Mouse (Mus musculus) cerebellum, postnatal 4 days (tissue): ENCODE measurements at regions not wholly inside any gene's neighbourhood (a gene's known extent, or its start where the extent isn't known, plus 50 kb on each side); places are given as distances from the start of the nearest gene placed in this dataset.
"Not testable (repeated sequence)": the region's sequence is repeated elsewhere in the genome, so short reads cannot be mapped to it uniquely, and the experiment has no call there.

Experiments used
- DNase-seq, 2 experiments: peaks; one replicate each; pipeline ENCODE4 v3.0.0; 2022; ENCODE audit warnings: low spot score in 2 of 2, mixed read lengths in 1 of 2

DNA sequence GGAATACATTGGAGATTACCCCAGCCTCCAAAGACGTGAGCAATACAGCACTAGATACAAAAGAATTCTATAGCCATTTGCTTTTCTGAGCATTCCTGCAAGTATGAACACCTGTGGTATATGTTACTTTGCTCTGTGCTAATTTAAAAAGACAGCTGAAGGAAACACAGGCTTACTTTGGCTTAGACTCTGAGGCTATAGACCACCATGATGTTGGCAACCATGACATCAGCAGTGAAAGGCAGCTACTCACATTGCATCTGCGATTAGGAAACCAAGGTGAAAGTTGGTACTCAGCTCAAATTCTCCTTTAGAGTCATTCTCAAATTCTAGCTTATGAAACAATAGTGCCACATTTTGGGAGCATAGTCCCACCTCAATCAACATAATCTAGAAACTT lies 451.4 kb upstream of the Tbl1xr1 start:
- no peak for DNase-seq

DNA sequence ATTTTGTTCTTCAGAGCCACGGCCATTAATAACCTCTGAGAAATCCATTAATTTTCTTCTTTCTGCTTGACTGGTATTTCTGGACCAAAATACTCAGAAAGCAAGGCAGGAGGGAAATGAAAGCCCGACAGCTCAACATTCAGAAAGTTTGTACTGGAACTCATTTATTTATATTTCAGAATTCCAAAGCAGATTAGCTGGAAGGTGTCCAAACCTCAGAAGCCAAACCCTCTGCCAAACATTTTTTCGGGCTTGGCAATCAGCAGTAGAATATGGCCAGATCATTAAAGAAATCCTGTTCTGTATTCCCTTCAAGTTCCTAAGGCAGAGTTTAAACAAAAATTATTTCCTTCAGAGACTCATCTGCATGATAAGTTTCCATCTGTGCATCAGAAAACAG lies 450.4 kb upstream of the Tbl1xr1 start:
- DNase-seq, result no peak

DNA sequence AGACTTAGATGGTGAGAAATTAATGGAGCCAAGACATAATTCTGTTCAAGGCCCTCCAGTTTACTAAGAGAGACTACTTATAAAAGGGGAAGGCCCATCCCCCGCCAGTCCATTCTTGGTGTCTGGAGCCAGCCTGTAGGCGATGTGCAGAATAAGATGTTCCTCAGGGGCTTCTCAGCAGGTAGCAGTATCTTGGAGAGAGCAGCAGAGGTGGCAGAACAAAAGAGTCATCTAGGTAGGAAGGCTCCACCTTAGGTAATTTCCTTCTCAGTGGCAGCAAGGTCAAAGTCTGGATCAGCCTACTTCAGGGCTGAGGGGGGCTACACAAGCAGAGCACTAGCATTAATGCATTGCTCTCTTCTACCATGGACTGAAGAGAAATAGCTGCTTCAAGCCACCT lies 449.4 kb upstream of the Tbl1xr1 start:
- not testable (repeated sequence) for DNase-seq

DNA sequence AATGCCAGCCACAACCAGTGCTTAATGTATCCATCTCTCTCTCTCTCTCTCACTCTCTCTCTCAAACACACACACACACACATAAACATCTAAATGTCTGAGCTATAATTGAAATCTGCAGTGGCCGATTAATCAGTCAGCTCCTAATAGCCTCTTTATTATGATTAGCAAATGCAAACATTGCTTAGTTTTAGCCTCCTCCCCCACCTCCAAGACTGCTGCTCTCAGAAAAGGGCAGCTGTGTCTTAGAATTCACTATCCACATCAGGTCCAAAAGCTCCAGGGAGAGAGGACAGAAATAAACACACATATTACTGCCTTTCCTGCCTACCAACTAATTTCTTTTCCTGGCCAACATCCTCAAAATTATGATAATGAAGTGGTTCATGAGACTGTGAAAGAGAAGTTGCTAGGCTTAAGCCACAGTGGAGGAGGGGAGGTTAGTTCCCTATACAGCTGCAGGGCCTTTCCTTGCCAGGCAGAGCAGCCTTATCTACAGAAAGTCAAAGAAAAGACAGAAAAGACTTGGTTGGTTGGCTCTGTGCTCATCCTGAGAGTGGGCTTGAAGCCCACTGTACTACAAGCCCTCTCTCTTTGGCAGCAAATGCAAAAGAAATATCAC lies 442.7 kb upstream of the Tbl1xr1 start:
- DNase-seq, result peak in 1 of 2 experiments; percentile 12

DNA sequence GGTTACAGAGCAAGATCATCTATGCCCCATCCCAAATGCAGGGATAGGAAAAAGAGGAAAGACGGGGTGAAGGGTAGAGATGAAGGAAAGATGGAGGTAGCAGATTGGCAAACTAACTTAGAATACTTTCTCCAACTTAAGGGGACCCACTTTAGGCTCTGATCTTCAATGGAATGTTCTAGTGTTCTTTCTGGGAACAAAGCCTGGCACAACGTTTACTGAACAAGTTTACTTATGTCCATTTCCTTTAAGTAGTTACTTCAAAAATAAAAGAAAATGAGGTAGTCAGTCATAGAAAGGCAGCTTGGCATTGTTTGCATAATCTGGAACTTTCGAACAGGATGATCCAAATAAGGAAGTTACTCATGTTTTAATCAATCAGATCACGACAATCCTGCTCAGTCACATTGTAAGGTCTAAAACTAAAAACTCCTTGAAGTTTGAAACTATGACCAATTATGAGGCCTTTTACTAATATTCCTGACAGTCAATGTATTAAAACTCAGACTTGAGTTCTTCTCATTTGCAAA lies 441.7 kb upstream of the Tbl1xr1 start:
- DNase-seq, result no peak

DNA sequence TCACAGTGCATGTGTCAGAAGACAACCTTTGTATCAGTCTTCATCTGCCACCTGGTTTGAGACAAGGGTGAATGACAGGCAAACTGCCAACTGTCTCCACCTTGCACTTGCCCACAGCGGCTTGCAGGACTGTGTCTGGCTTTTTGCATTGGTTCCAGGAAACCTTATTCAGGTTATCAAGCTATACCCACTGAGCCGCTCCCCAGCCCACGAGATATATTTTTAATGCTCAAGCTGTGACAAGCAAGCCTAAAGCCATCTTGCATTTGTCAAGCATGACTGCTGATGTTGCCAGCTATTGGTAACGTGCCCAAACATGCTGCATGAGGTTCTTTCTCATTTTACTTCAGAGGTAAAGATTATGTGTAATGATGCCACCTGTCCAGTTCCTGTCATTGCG lies 437.6 kb upstream of the Tbl1xr1 start:
- peak in 1 of 2 experiments; percentile 39 for DNase-seq

DNA sequence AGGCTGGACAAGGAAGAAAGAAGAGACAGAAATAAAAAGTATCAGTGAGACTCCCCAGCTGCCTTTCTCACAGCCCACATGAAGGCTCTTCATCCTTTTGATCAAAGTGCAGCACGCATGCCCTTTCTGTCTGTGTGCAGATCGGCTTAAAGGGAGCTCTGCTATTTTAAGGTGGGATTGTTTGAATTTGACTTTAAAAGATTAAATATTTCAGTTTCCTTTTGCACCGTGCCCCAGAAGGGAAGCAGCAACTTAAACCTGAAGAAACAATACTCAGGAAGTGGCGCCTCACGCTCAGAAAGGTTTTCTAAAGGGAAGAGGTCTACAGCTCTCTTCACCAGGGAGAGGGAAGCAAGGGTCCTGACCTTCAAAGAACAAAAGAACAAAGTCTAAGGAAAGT lies 436.9 kb upstream of the Tbl1xr1 start:
- no peak for DNase-seq

DNA sequence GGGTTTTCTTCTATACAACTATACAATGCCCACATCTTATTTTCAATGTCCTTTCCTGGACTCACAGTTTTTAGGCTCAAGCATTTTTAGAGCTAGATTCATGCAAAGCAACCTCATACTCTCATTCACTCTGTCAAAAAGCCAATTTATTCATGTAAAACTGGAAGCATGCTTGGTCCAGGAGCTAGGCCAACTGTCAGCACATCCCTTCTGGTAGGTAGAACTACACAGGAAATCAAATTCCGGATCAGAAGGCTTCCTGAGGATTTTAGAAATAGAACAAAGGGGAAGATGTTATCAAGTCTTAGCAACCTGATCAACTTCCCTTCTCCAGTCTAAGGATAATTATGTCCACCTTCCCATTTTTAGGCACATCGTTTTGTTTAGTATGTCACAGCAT lies 432.4 kb upstream of the Tbl1xr1 start:
- no peak for DNase-seq

DNA sequence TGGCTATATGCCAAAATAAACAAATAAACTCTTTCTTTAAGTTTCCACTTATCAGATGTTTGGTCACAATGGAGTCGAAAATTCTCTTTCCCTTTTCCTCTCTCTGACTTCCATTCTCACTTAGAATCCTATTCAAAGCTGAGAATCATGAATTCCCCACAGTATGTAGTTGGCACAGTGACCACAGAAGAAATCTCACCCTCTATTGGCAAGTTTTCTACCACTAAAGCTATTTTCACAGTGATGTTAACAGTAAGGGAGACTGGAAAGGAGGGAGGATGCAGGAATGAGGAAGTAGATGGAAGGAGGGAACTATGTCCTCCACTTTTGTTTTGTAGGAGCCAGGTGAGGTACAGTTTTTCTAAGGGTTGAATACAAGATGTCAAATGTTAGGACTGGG lies 431.2 kb upstream of the Tbl1xr1 start:
- no peak for DNase-seq

DNA sequence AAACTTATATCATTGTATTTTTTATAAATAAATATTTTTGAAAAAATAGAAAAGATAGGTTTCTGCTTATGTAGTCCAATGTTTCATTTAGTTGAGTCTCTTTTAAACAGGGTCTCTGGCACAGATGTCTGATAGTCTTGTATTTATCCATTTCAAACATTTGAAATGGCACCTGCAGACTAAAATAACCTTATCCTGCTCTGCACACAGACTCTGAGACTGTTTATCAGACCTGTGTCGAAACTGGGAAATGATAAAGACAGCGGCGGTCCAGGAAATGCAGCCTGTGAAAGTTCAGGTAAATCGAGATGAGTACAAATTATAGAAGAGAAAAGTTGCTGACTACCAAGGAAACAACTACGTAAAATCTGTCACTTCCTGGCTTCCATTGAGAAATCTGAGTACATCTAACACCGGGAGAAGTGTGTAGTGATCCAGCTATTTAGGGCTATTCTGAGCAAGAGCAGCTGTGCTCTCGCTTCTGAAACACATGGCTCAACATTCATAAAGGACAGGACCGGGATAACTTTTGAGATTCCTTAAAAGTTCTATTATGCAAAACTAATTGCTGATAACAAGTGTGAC lies 426.5 kb upstream of the Tbl1xr1 start:
- DNase-seq, result no peak

DNA sequence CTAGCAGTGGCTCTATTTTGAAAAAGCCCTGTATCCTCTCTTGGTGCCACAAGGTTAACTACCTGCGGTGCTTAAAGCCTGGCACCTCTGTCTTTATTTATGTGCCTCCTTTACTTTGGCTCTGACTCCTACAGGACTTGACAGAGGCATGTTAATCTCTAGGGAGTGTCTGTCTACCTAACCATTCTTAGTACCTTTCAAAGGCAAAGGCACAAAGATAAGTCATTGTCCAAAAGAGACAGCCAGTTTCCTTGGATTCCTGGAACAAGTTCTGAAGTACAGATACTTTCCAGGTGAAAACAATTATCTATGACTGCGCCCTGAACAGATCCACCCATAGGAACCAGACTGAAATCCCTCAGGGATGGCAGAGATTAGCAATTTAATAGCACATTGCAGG lies 421.2 kb upstream of the Tbl1xr1 start:
- DNase-seq, result no peak

DNA sequence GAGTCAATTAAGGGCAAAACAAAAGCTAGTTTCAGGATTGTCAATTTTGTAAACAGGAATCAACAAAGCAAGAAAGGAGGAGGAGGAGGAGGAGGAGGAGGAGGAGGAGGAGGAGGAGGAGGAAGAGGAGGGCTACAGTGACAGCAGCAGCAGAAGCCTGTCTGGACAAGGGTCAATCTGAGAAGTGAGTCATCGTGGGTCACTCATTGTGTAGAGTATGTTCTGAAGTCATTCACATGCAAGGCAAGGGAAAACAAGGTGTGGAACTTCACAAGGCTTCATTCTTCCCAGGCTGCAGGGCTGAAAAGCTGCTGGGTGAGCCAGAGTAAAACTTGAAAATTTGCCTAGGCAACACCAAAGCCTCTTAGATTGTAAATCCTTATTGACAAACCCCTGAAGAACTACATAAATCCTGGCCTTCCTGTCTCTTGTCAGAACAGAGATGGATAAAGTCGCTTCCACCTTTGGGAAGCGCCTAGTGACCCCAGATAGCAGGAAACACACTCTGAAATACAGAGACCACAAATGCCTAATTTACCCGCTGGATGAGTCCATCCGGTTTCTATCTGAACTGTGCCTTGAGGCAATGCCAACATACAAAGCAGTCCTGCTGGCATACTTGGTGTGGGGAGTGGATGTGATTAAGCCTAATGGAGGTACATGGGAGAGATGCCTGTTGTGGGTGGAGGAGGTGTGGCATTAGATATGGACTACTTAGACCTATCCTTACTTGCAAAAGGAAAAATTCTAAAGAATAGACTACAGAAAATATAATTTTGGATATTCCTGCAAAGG lies 408.9 kb upstream of the Tbl1xr1 start:
- no peak for DNase-seq

DNA sequence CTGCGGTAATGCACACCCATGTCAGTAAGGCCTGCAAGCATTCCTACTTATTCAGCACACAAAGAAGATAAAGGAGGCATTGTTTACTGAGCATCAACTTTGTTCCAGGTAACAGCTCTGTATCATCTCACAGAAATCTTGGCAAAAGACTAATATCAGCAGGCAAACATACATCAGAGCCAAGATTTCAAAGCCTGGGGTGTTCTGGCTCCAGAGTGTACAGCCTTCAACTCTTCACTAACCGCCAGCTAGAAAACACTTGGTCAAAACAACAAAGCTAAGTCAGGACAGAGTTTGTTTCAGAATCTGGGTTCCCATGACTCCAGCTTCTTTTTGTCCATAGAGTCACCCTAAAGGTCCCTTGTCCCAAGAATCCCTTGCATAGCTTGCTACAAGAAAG lies 404.6 kb upstream of the Tbl1xr1 start:
- DNase-seq, result peak in 1 of 2 experiments; percentile 5

DNA sequence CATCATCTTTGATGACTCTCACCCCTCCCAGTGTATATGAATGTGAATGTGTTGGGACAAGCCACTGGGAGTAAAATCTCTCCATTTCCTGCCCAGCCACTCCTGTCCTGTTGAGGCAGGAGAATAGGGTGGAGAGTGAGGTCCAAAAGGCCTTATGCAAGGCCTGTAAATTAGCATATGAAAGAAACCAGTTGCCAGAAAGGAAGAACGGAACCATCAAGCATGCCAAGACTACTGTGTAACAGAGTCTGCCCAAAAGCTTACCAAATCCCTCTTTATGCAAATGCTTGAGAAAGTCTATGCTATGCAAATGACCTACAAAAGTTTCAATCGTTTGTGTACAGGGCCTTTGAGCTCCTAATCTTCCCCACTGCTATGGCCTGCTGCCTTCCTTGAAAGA lies 404.0 kb upstream of the Tbl1xr1 start:
- DNase-seq, result no peak

DNA sequence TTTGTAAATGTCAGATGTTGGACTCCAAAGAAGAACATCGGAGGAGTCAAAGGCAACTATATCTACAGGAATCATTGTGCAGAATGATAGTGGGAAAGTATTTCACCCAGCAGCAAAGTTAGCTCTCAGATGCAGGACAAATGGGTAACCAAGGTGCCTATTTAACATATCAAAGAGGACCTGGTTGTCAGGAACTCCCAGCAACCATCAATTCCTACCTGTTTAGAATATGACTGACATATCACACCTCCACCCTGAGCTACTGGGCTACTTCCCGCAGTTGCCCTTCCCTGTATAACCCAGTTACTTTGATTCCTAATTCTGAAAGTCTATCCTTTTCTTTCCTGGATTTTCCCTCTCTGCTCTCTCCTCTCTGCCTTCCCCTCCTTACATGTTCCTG lies 403.0 kb upstream of the Tbl1xr1 start:
- DNase-seq, result no peak

DNA sequence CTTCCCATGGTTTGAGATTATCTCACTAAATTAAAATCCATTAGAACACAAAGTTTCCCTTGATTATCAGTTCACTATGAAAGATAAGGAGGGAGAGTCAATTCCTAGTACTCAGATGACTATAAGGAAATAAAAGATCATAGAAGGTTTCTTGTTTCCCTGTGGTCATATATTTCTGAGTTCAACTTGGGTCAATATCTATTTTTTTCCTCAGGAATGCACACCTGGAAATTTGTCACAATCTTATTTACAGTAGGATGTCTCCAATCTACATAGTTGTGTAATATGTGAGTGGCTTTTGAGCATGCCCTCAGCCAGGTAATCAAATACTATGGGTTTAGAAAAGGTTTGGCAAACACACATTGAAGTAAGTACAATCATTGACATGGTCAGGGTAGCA lies 398.2 kb upstream of the Tbl1xr1 start:
- DNase-seq, result no peak

DNA sequence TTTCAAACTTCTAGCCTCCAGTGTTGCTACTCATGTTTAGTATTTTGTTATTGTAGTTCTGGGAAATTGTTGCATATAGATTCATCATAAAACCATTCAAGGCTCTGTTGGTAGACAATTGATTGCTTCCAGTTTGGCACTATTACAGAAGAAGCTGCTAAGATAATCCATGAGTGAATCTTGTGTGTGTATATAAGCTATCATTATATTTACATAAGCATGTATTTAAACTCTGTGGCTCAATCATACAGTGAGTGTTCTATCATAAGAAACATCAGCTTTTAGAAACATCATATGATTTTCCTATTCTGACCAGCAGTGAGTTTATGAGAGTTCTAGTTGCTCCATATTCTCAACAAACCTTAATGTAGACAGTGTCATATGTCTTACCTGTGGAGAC lies 397.7 kb upstream of the Tbl1xr1 start:
- no peak for DNase-seq

DNA sequence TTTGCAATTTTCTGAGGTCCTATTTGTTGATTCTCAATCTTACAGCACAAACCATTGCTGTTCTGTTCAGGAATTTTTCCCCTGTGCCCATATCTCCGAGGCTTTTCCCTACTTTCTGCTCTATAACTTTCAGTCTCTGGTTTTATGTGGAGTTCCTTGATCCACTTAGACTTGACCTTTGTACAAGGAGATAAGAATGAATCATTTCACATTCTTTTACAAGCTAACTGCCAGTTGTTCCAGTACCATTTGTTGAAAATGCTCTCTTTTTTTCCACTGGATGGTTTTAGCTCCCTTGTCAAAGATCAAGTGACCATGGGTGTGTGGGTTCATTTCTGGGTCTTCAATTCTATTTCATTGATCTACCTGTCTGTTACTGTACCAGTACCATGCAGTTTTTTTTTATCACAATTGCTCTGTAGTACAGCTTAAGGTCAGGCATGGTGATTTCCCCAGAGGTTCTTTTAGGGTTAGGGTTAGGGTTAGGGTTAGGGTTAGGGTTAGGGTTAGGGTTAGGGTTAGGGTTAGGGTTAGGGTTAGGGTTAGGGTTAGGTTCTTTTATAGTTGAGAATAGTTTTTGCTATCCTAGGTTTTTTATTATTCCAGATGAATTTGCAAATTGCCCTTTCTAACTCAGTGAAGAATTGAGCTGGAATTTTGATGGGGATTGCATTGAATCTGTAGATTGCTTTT lies 378.3 kb upstream of the Tbl1xr1 start:
- DNase-seq, result not testable (repeated sequence)

DNA sequence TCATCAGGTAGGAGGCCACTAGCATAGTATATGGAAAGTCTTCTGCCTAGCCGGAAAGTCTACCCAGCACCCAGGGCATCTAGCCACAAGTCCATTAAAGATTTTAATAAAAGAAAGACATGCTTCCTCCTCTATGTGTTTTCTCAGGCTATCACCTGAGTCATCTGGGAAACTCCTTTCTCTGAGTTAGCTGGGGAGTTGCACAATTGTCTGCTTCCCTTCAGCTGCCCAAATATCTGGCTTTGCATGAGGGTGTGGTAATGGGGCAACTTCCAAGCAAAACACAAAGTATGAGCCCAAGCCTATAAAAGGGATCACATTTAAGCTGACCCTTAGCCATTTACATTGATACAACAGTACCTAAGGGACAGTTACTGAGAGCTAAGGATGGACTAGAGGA lies 376.9 kb upstream of the Tbl1xr1 start:
- DNase-seq, result no peak

DNA sequence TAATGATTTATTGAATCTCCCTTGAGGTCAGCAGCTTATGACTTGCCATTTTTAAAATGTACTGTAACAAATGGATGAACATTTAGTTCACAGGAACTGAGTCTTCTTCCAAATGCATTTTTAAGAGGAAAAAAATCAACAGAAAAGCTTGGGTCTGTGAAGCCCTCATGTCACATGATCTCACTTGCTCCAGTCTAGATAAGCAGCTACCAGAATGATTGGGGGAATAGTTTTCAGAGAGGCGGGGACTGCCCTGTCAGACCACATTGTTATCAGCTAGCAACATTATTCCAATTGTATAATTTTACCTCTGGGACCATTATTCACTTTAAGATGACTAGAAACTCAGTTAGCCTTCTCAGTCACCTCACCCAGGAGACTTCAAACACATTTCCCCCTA lies 376.1 kb upstream of the Tbl1xr1 start:
- DNase-seq, result no peak

DNA sequence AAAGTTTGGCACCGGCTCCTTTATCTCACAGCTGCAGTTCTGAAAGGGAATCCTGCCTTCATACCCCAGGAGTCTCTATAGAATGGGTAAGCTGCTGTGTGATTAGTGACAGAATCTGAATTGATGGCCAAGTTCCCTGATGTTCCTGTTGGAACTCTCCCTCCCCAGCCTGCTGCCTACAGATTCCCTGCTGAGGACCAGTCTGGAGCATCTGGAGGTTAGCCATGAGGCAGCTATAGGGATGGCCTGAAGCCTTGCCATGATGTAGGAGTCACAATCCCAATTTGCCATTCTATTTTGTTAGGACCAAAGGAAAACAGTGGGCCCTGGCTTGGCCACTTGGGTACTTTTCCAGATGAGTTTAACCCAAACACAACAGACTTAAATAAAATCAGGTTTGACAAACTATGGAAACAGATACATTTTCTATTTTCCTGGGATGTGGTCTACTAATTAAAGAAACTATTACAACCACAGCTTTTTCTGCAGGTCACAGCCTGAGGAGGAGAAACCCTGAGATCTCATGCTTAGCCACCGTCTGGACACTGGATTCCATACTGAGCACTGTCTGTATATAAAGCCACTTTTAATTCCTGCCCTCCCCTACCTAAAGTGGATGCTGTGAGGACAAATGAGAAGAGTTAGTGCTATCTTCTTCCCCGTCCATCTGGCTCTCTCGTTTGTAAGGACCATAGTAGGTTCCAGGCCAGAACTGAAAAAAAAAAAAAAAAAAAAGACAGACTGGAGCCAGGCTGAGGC lies 349.5 kb upstream of the Tbl1xr1 start:
- peak in 1 of 2 experiments; percentile 61 for DNase-seq

DNA sequence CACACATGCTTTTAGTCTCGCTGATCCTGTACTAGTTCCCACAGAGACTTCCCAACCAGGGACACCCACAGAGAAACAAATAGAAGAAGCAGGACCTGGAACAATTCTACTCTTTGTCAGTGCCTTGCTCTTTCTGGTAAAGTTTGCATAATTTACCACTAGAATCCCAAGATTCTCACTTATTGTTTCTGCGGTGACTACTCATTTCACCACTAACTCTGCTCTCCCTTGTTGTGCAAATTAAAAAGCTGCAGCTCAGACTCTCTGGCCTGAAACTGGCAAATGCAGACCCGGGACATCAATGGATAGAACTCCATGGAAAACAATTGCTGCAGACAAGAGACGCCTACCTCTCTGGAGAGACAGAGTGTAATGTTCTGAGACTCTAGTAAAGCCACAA lies 348.4 kb upstream of the Tbl1xr1 start:
- DNase-seq, result no peak
